Mouse (Mus musculus) kidney, adult 11 months (tissue): ENCODE results near the gene Commd1.

Source experiments
- DNase-seq: peaks from one replicate; pipeline ENCODE4 v3.0.0; 2022

Gene Commd1

GRCm38 (mm10) chr11:22938983-22939382 is 43.2 kb downstream of the Commd1 start:
- no peak for DNase-seq

- no peak for DNase-seq
Observed at GRCm38 (mm10) chr11:22937716-22938316, 44.4 kb downstream of the Commd1 start.

- DNase-seq, result no peak
Observed at GRCm38 (mm10) chr11:22936446-22937125, 45.6 kb downstream of the Commd1 start.

GRCm38 (mm10) chr11:22932167-22932566 is 50.0 kb downstream of the Commd1 start:
- no peak for DNase-seq

- no peak for DNase-seq
Observed at GRCm38 (mm10) chr11:22931320-22931905, 50.8 kb downstream of the Commd1 start.

GRCm38 (mm10) chr11:22930129-22930528 is 52.1 kb downstream of the Commd1 start:
- DNase-seq, result no peak

GRCm38 (mm10) chr11:22928586-22929169 is 53.5 kb downstream of the Commd1 start:
- DNase-seq, result no peak

- DNase-seq, result no peak
Observed at GRCm38 (mm10) chr11:22923606-22924005, 58.6 kb downstream of the Commd1 start.

GRCm38 (mm10) chr11:22922546-22922945 is 59.6 kb downstream of the Commd1 start:
- no peak for DNase-seq

- DNase-seq, result no peak
Observed at GRCm38 (mm10) chr11:22919336-22919735, 62.8 kb downstream of the Commd1 start.

GRCm38 (mm10) chr11:22917786-22918185 is 64.4 kb downstream of the Commd1 start:
- no peak for DNase-seq

- no peak for DNase-seq
Observed at GRCm38 (mm10) chr11:22913744-22914143, 68.4 kb downstream of the Commd1 start.

- no peak for DNase-seq
Observed at GRCm38 (mm10) chr11:22911831-22912230, 70.4 kb downstream of the Commd1 start.

GRCm38 (mm10) chr11:22906453-22906865 is 75.7 kb downstream of the Commd1 start:
- no peak for DNase-seq

- no peak for DNase-seq
Observed at GRCm38 (mm10) chr11:22902923-22903322, 79.3 kb downstream of the Commd1 start.

- DNase-seq, result no peak
Observed at GRCm38 (mm10) chr11:22900041-22900440, 82.1 kb downstream of the Commd1 start.

- DNase-seq, result no peak
Observed at GRCm38 (mm10) chr11:22897642-22898041, 84.5 kb downstream of the Commd1 start.

GRCm38 (mm10) chr11:22897127-22897526 is 85.1 kb downstream of the Commd1 start:
- DNase-seq, result no peak

GRCm38 (mm10) chr11:22893075-22893474 is 89.1 kb downstream of the Commd1 start:
- no peak for DNase-seq

GRCm38 (mm10) chr11:22892466-22892865 is 89.7 kb downstream of the Commd1 start:
- DNase-seq, result no peak

GRCm38 (mm10) chr11:22891876-22892275 is 90.3 kb downstream of the Commd1 start:
- peak; percentile 34 for DNase-seq

GRCm38 (mm10) chr11:22891242-22891641 is 90.9 kb downstream of the Commd1 start:
- DNase-seq, result no peak

- no peak for DNase-seq
Observed at GRCm38 (mm10) chr11:22889224-22889623, 93.0 kb downstream of the Commd1 start.

- DNase-seq, result no peak
Observed at GRCm38 (mm10) chr11:22886991-22887390, 95.2 kb downstream of the Commd1 start.
